Mouse (Mus musculus): ENCODE measurements around the gene Men1. TPM values are rescaled to one million over a fixed set of nuclear protein-coding genes. Genes with fewer than 3 reads are reported as not detected.

Gene Men1
- polyA plus RNA-seq (2017; shearing (Covaris generic)): 58.3 TPM

DNA sequence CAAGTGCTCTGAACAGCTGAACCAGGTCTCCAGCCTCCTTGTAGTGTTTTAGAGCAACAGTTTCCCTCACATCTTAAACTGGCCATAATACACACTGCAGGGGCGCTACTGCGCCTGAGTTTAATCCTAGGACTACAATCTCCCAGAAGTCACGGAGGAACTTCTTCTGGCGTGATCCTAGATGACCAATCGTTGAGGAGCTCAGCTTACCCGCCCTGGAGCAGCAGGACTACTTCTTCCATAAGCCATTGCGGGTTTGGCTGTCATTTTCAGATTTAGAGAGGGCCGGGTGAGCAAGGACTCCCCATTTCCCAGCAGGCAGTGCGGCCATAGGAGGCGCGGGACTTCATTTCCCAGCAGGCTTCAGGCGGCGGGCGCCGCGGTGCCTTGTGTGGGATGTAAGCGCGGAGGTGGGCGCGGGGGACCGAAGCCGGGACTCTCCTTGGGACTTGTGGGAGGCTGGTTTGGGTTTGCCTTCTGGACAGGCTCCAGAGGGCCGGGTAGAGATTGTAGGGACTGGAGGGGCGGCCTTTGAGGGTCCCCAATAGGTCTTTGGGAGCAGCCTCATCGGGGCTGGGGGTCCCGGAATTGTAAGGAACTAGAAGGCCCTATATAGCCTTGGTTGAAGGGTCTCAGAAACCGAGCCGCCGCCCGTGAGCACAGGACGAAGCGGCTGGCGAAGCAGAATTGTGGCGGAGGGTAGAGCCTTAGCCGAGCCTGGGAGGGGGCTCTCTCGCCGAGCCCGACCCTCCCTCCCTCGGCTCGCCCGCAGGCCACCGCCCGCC, at the start of gene Men1:
Gene Men1, plus strand, starts transcription at position 307 of the 785 bp plus-strand sequence.

DNA sequence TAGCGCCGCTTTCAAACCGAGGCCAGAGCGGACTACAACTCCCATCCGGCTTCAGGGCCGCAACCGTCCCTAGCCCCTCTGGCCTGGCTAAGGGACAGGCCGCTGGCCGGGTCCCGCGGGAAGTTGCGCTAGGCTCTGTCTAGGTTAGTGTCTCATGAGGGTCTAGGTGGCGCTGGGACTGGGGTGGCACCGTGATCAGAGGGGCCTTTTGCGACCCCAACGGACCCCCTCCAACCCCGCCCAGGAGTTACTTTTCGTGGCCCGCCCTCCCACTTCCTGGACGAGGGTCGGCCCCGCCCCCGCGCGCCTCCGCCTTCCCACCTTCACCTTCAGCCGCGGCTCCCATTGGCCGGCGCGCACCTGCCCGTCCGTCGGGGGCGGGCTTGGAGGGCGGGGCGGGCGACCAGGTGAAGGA, 28.6 kb upstream of the Men1 start, which contains the start of gene Cdc42bpg:
Gene Cdc42bpg, plus strand, starts transcription at position 320 of the 415 bp plus-strand sequence.

DNA sequence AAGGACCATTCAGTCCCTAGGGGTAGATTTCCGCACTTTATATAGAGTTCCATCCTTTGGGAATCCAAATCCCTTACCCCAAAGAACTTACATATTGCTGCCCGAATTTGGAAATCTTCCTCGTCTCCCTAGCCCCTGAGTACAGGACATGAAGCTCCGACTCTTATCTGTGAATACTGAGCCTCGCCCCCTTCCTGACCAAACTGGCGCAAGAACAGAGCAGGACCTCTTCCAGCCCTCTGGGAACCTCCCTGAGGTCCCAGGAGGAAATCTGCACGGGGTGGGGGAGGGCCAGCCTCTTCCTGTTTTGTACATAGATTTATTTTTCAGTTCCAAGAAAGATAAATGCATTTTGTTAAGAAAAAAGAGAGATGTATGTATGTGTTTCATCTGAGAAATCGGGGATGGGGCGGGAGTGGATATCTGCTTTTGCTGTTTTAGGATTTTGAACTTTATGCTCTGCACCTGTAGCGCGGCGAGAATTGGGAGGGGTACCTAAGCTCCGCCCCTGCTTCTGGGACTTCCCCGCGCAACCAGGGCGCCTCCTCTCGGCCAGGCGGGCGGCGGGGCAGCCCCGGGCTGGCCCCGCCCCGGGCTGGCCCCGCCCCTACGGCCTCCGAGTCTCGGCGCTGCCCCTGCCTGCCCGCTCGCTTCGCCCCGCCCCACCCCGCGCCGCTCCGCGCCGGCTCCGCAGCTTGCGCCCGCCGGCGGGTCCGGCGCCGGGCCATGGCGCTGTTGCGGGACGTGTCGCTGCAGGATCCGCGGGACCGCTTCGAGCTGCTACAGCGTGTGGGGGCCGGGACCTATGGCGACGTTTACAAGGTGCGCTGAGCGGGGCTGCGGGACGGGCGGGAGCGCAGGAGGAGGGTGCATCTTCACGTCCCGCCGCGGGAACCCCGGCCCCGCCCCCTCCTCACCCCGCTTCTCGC, 6.0 kb downstream of the Men1 start, which contains the start of gene Map4k2:
Gene Map4k2, plus strand, starts transcription at position 612 of the 929 bp plus-strand sequence.

DNA sequence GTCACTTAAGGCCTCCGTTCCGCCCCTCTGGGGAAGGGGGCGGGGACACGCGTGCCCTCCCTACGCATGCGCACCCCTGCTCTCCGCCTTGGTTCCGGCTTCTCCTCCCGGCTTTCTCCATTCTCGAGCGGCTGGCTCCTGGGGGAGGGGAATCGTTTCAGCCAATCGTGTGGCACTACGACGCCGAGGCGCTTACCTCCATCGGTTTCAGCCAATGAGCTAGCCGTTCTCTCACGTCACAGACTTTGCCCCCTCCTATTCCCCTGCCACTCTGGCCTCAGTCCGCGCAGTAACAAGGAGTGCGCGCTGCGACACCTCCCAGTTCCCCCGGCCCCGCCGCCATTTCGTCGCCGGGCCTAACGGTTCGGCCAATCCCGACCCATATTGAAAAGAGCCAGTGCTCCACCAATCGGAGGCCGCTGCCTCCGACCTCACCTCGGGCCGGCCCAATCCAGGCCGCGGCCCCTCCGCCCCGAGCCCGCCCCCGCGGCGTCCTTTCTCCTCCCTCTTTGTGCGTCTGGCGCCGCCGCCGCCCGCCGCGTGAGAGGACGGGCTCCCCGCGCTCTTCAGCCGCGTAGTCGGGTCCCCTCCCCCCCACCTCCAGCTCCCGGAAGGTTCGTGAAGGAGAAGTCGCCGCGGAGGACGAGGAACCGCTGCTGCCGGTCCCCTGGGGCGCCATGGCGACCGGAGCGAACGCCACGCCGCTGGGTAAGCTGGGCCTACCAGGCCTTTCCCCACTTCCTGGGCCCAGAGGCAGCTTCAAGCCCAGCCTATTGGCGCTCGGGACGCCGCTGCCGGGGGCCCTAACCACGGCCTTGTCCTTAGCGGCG, 28.8 kb downstream of the Men1 start, which contains the start of gene Sf1:
Gene Sf1, plus strand, starts transcription at position 280 of the 830 bp plus-strand sequence.

DNA sequence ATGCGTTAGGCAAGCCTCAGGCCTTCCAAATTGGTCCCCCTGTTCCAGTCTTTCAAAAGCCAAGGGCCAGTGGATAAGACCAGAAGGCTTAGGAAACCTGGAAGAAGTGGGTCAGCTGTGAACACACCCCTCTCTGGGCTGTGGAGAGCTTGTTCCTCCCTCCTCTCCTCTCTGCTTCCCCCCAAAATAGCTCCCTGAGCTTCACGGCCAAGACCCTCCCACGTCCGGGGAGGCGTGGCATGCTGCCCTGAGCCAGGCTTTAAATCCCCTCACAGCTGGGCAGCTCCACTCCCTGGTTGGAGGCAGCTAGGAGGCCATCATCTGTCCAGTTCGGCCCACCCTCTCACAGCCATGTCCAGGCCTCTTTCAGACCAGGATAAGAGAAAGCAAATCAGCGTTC, 49.3 kb downstream of the Men1 start, which contains the start of gene Pygm:
Gene Pygm, plus strand, starts transcription at position 272 of the 400 bp plus-strand sequence.

Other genes starting within 250 kb of the Men1 start
- gene Cdca5, start 250.0 kb upstream of the Men1 start, polyA plus RNA-seq (2017; shearing (Covaris generic)): 3.9 TPM
- not detected for gene AC131692.1, start 240.6 kb upstream of the Men1 start, polyA plus RNA-seq (2017; shearing (Covaris generic))
- gene Naaladl1, start 229.2 kb upstream of the Men1 start, polyA plus RNA-seq (2017; shearing (Covaris generic)): not detected
- gene Sac3d1, start 216.3 kb upstream of the Men1 start, polyA plus RNA-seq (2017; shearing (Covaris generic)): 1.5 TPM
- 42.8 TPM for gene Snx15, start 206.7 kb upstream of the Men1 start, polyA plus RNA-seq (2017; shearing (Covaris generic))
- gene Batf2, start 194.0 kb upstream of the Men1 start, polyA plus RNA-seq (2017; shearing (Covaris generic)): not detected
- 28.6 TPM for gene Arl2, start 193.4 kb upstream of the Men1 start, polyA plus RNA-seq (2017; shearing (Covaris generic))
- not detected for gene Majin, start 150.6 kb upstream of the Men1 start, polyA plus RNA-seq (2017; shearing (Covaris generic))
- gene Gpha2, start 108.6 kb upstream of the Men1 start, polyA plus RNA-seq (2017; shearing (Covaris generic)): not detected
- 6.7 TPM for gene Ppp2r5b, start 99.1 kb upstream of the Men1 start, polyA plus RNA-seq (2017; shearing (Covaris generic))
- 42.5 TPM for gene Atg2a, start 93.3 kb upstream of the Men1 start, polyA plus RNA-seq (2017; shearing (Covaris generic))
- gene Ehd1, start 58.3 kb upstream of the Men1 start, polyA plus RNA-seq (2017; shearing (Covaris generic)): 8.5 TPM
- 0.10 TPM for gene Cdc42bpg, start 28.5 kb upstream of the Men1 start, polyA plus RNA-seq (2017; shearing (Covaris generic))
- gene Map4k2, start 6.2 kb downstream of the Men1 start, polyA plus RNA-seq (2017; shearing (Covaris generic)): 104 TPM
- 158 TPM for gene Sf1, start 28.7 kb downstream of the Men1 start, polyA plus RNA-seq (2017; shearing (Covaris generic))
- 8.2 TPM for gene Pygm, start 49.4 kb downstream of the Men1 start, polyA plus RNA-seq (2017; shearing (Covaris generic))
- gene Rasgrp2, start 64.4 kb downstream of the Men1 start, polyA plus RNA-seq (2017; shearing (Covaris generic)): 112 TPM
- gene Nrxn2, start 83.8 kb downstream of the Men1 start, polyA plus RNA-seq (2017; shearing (Covaris generic)): not detected
- gene Slc22a12, start 208.1 kb downstream of the Men1 start, polyA plus RNA-seq (2017; shearing (Covaris generic)): not detected

Measured in CD4-positive, CD25-positive, alpha-beta regulatory T cell, adult 9 weeks (primary cell).